Mouse (Mus musculus) neural tube, embryonic 11.5 days (tissue): ENCODE data around the gene Retn. TPM values are rescaled to one million over a fixed set of nuclear protein-coding genes. Genes with fewer than 3 reads are reported as not detected.

Source experiments
- ATAC-seq: fragments of 200-750 bp; cut with Nextera tagmentation; 2 replicates; pipeline ENCODE4 v1.8.0; 2017; ENCODE audit warnings: moderate number of reproducible peaks, mild to moderate bottlenecking, moderate TSS enrichment, moderate library complexity; ENCODE audit not compliant: insufficient read depth, low FRiP score, low TSS enrichment
- DNase-seq: peaks from one replicate; pipeline ENCODE4 v3.0.0-alpha.2; 2015; ENCODE audit warnings: low spot score
- H3K27ac ChIP-seq: fragments of 300-500 bp; sonication (generic); 2 replicates; pipeline ENCODE4 v1.5.1; 2014; ENCODE audit warnings: low read depth, mild to moderate bottlenecking, low read length
- H3K27me3 ChIP-seq: fragments of 300-500 bp; sonication (generic); 2 replicates; pipeline ENCODE4 v1.6.1; 2014; ENCODE audit warnings: mild to moderate bottlenecking, low read length, mixed read lengths; ENCODE audit not compliant: control insufficient read depth, insufficient read depth
- H3K36me3 ChIP-seq: fragments of 300-500 bp; sonication (generic); 2 replicates; pipeline ENCODE4 v1.6.1; 2014; ENCODE audit warnings: mild to moderate bottlenecking, low read length, moderate library complexity, mixed read lengths; ENCODE audit not compliant: control insufficient read depth, insufficient read depth
- H3K4me1 ChIP-seq: fragments of 300-500 bp; sonication (generic); 2 replicates; pipeline ENCODE4 v1.6.1; 2014; ENCODE audit warnings: low read length, mixed read lengths; ENCODE audit not compliant: control insufficient read depth, insufficient read depth
- H3K4me2 ChIP-seq: fragments of 300-500 bp; sonication (generic); 2 replicates; pipeline ENCODE4 v1.6.1; 2014; ENCODE audit warnings: low read depth, mild to moderate bottlenecking, moderate library complexity
- H3K4me3 ChIP-seq: fragments of 300-500 bp; sonication (generic); 2 replicates; pipeline ENCODE4 v1.5.1; 2014; ENCODE audit warnings: low read depth, low read length
- H3K9ac ChIP-seq: fragments of 300-500 bp; sonication (generic); 2 replicates; pipeline ENCODE4 v1.6.1; 2014; ENCODE audit warnings: mild to moderate bottlenecking, low read length
- H3K9me3 ChIP-seq: fragments of 300-500 bp; sonication (generic); 2 replicates; pipeline ENCODE4 v1.6.1; 2016; ENCODE audit warnings: low read length; ENCODE audit not compliant: control insufficient read depth
- WGBS: fragments of 180-500 bp; shearing (Covaris S2); extraction: QIAGEN DNeasy Blood & Tissue Kit; methylation state at CpG from one replicate; pipeline ENCODE4 v1.1.7; 2014; 5-methylcytosine and 5-hydroxymethylcytosine counted together
- polyA plus RNA-seq: library from polyadenylated mRNA; unstranded; fragments of >200 nt; fragmentation: Nextera tagmentation; extraction: Ambion mirVana; gene quantifications from 2 replicates; pipeline ENCODE4 v1.2.1, GENCODE M21; 2014

Retn gene
- polyA plus RNA-seq, 1 experiment from 2014 or later = not detected

GRCm38 (mm10) chr8:3652845-3653244, 2.7 kb upstream of the Retn start:
- 71% methylated on average over 3 of the region's 3 CpGs for WGBS
- no peak overlapping the region for H3K9ac ChIP-seq
- H3K9me3 ChIP-seq = no peaks in the 10 kb centered on the region
- no peaks in the 10 kb centered on the region for H3K36me3 ChIP-seq
- H3K4me2 ChIP-seq = no peak overlapping the region
- no peak overlapping the region for H3K27ac ChIP-seq
- DNase-seq = no peak
- ATAC-seq = no peak
- H3K27me3 ChIP-seq = no peaks in the 10 kb centered on the region
- H3K4me3 ChIP-seq = no peak overlapping the region
- no peaks in the 10 kb centered on the region for H3K4me1 ChIP-seq

GRCm38 (mm10) chr8:3654726-3655508, 653 bp upstream of the Retn start:
- no peak overlapping the region for H3K4me2 ChIP-seq
- H3K9ac ChIP-seq = no peak overlapping the region
- no peak overlapping the region for H3K4me3 ChIP-seq
- no peak overlapping the region for H3K27ac ChIP-seq
- 77% methylated on average over 11 of the region's 11 CpGs for WGBS
- no peaks in the 10 kb centered on the region for H3K9me3 ChIP-seq
- H3K36me3 ChIP-seq = no peaks in the 10 kb centered on the region
- DNase-seq = no peak
- H3K27me3 ChIP-seq = no peaks in the 10 kb centered on the region
- ATAC-seq = no peak
- H3K4me1 ChIP-seq = no peaks in the 10 kb centered on the region

- Histone ChIP-seq H3K27ac (no peak overlapping the region), H3K36me3 (no peaks in the 10 kb centered on the region), H3K4me1 (no peaks in the 10 kb centered on the region), H3K9ac (no peak overlapping the region), H3K4me3 (no peak overlapping the region), H3K4me2 (no peak overlapping the region), H3K9me3 (no peaks in the 10 kb centered on the region), H3K27me3 (no peaks in the 10 kb centered on the region)
- DNase-seq (peak; percentile 30), ATAC-seq (no peak)
- WGBS = 26% methylated on average over 7 of the region's 7 CpGs
These were observed 1.3 kb downstream of the Retn start for GRCm38 (mm10) chr8:3656725-3657381.

GRCm38 (mm10) chr8:3660889-3661288, 5.3 kb downstream of the Retn start:
- no peak for ATAC-seq
- Histone ChIP-seq H3K27me3 (no peaks in the 10 kb centered on the region), H3K4me2 (no peak overlapping the region), H3K9ac (no peak overlapping the region), H3K36me3 (no peaks in the 10 kb centered on the region), H3K4me3 (no peak overlapping the region), H3K27ac (no peak overlapping the region), H3K4me1 (no peaks in the 10 kb centered on the region), H3K9me3 (no peaks in the 10 kb centered on the region)
- WGBS = 86% methylated on average over 8 of the region's 8 CpGs
- DNase-seq = no peak

- Histone ChIP-seq H3K36me3 (no peaks in the 10 kb centered on the region), H3K27ac (no peak overlapping the region), H3K27me3 (no peaks in the 10 kb centered on the region), H3K9ac (no peak overlapping the region), H3K4me3 (no peak overlapping the region), H3K4me1 (no peaks in the 10 kb centered on the region), H3K4me2 (no peak overlapping the region), H3K9me3 (no peaks in the 10 kb centered on the region)
- WGBS = 74% methylated on average over 5 of the region's 5 CpGs
- DNase-seq (no peak), ATAC-seq (no peak)
These were observed 8.8 kb downstream of the Retn start for GRCm38 (mm10) chr8:3664405-3664804.

DNA sequence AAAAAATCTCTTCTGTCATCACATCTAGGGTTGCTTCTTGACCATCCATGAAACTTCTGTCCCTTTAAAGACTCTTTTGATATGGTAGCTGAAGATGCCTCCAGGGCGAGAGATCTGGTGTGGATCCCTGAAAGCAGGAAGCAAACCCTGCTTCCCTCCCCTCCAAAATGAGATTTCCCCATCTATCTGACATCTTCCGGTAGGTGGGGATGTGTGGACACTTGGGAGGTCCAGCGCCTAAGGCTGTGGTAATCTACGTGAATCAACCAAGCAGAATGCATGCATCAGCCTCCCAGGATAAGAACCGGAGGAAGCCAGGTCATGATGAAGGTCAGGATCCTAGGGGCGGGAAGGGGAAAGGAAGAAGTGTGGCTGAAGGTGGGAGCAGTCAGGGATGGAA, 9.9 kb downstream of the Retn start, which contains the start of gene Mcemp1:
Gene Mcemp1, plus strand, starts transcription at position 248 of the 400 bp plus-strand sequence.
- no peaks in the 10 kb centered on the region for H3K36me3 ChIP-seq
- H3K9ac ChIP-seq = no peak within 1 kb of the TSS
- H3K4me2 ChIP-seq = no peak within 1 kb of the TSS
- WGBS = 68% methylated on average over 6 of the region's 6 CpGs
- H3K9me3 ChIP-seq = no peaks in the 10 kb centered on the region
- DNase-seq = no peak
- ATAC-seq = no peak
- no peak within 1 kb of the TSS for H3K4me3 ChIP-seq
- H3K27ac ChIP-seq = no peak within 1 kb of the TSS
- H3K4me1 ChIP-seq = no peaks in the 10 kb centered on the region
- H3K27me3 ChIP-seq = no peaks in the 10 kb centered on the region

GRCm38 (mm10) chr8:3670388-3670787, 14.8 kb downstream of the Retn start:
- no peak overlapping the region for H3K9ac ChIP-seq
- ATAC-seq = no peak
- H3K36me3 ChIP-seq = no peaks in the 10 kb centered on the region
- no peaks in the 10 kb centered on the region for H3K4me1 ChIP-seq
- H3K27me3 ChIP-seq = no peaks in the 10 kb centered on the region
- no peaks in the 10 kb centered on the region for H3K9me3 ChIP-seq
- WGBS = 71% methylated on average over 2 of the region's 2 CpGs
- no peak for DNase-seq
- H3K4me2 ChIP-seq = no peak overlapping the region
- no peak overlapping the region for H3K27ac ChIP-seq
- H3K4me3 ChIP-seq = no peak overlapping the region

- WGBS = under 1% methylated on average over 23 of the region's 23 CpGs
These were observed 16.5 kb downstream of the Retn start, which contains the start of gene Fcor for GRCm38 (mm10) chr8:3671980-3672491. Fcor (minus strand) TSS chr8:3672362.

More at GRCm38 (mm10) chr8:3671980-3672491, 16.5 kb downstream of the Retn start, which contains the start of gene Fcor:
- Histone ChIP-seq H3K27ac (peak within 1 kb of the TSS; percentile 9; the same call in 1 of the 2 replicates), H3K4me2 (peak within 1 kb of the TSS; percentile 52), H3K4me3 (peak within 1 kb of the TSS; percentile 37), H3K9me3 (no peaks in the 10 kb centered on the region), H3K36me3 (no peaks in the 10 kb centered on the region), H3K4me1 (no peaks in the 10 kb centered on the region), H3K9ac (peak within 1 kb of the TSS; percentile 32), H3K27me3 (no peaks in the 10 kb centered on the region)
- ATAC-seq (peak; percentile 78), DNase-seq (peak; percentile 88)
